Mouse (Mus musculus): ENCODE data around the gene Gabarap. TPM values are rescaled to one million over a fixed set of nuclear protein-coding genes. Genes with fewer than 3 reads are reported as not detected.
A peak's percentile ranks its signal among the peaks of the same experiment; 100 is the strongest.

The Gabarap gene
- polyA plus RNA-seq, 1 experiment from 2014 or later, result 331 TPM

DNA sequence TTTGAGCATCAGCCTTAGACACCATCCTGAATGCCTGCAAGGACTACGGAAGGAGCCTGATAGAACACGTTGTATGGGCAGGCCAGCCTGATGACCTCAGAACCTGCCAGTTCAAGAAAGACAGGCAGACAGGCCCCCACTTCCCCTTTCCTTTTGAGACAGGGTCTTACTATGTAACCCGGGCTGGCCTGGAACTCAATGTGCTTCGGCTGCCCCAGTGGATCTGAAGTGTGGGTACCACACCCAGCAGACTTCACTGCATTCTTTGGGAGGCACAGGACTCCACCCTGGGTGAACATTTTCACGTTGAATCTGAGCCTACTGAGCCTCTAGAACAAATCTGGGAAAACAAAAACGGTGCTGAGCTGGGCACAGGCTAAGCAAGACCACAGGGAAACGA lies 47.2 kb downstream of the Gabarap start:
- no peak for DNase-seq (ENCODE audit: low spot score)
- Histone ChIP-seq H3K27me3 (replicated peaks; ENCODE audit: low read depth, poor library complexity, severe bottlenecking) (no peaks in the 10 kb centered on the region), H3K27ac (replicated peaks) (no peak overlapping the region), H3K9me3 (no peaks in the 10 kb centered on the region), H3K36me3 (replicated peaks) (peaks cover 90% of the 10 kb centered on the region), H3K4me3 (no peak overlapping the region), H3K4me1 (no peaks in the 10 kb centered on the region)
- WGBS, result 83% methylated on average over 7 of the region's 7 CpGs

DNA sequence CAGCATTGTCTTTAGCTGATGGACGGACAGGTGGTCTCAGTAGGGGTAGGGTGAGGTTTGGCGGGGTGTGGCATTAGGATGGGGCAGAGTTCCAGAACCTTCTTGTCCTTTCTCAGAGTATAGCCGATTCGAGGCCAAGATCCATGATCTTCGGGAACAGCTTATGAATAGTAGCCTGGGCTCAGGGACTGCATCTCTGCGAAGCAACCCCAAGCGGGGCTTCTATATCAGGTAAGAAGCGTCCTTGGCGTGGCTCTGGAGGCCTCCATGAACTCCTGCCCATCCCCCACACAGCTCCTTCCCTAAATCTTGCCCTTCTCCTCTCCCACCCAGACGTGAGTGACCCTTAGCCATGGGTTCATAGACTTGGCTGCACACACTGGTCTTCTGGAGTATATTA lies 48.7 kb downstream of the Gabarap start:
- no peaks in the 10 kb centered on the region for H3K27me3 ChIP-seq (replicated peaks; ENCODE audit: low read depth, poor library complexity, severe bottlenecking)
- no peak overlapping the region for H3K27ac ChIP-seq (replicated peaks)
- no peak overlapping the region for H3K4me3 ChIP-seq
- 92% methylated on average over 10 of the region's 10 CpGs for WGBS
- no peak for DNase-seq (ENCODE audit: low spot score)
- H3K36me3 ChIP-seq (replicated peaks), result peaks cover 91% of the 10 kb centered on the region
- H3K4me1 ChIP-seq, result peaks cover 8% of the 10 kb centered on the region
- H3K9me3 ChIP-seq, result no peaks in the 10 kb centered on the region

DNA sequence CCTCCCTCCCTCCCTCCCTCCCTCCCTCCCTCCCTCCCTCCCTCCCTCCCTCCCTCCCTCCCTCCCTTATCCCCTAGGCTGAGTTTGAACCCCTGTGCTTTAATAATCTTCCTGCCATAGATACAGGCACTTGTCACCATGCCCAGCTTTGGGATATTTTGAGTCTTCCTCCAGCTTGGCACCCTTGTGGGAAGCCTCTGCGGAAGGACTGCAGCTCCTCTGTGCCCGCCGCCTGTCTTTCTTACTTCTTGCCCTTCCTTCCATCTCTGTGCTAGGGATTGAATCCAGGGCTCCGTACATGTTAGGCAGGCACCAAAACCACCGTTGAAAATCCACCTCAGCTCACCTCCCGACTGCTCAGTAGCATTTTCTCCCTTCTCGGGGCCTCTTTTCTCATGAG lies 49.2 kb downstream of the Gabarap start:
- Histone ChIP-seq H3K9me3 (no peaks in the 10 kb centered on the region), H3K27ac (replicated peaks) (no peak overlapping the region), H3K4me3 (no peak overlapping the region), H3K4me1 (peaks cover 13% of the 10 kb centered on the region), H3K36me3 (replicated peaks) (peaks cover 90% of the 10 kb centered on the region), H3K27me3 (replicated peaks; ENCODE audit: low read depth, poor library complexity, severe bottlenecking) (no peaks in the 10 kb centered on the region)
- WGBS, result 94% methylated on average over 7 of the region's 7 CpGs
- no peak for DNase-seq (ENCODE audit: low spot score)

DNA sequence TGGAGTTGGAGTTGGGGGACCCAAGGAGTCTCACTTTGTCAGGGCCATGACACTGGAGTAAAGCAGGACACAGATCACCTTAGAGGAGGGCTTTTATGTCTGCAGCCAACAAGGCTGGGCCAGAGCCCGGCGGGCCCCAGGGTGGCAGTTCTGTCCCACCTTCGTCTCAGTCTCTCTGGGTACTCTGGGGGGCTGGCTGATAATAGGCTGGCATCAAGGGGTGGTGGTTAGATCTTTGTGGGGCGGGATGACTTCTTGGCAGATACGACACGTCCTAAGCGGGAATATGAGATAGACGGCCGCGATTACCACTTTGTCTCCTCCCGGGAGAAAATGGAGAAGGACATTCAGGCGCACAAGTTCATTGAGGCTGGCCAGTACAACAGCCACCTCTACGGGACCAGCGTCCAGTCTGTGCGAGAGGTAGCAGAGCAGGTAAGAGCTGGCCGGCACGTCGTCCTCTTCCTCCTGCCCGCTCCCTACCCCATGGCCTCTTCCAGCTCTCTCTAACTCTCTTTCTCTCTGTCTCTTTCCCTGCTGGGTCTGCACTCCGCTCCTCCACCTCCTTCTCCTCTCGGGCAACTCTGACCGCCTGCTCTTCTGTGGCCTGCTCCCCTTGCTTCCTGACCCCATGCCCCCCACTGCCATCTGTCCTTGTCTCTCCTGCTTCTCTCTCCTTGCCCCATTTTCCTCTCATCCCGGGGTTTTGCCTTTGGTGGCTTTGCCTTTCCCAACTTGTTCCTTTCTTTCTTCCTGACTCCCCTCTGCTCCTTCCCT lies 51.6 kb downstream of the Gabarap start:
- Histone ChIP-seq H3K27me3 (replicated peaks; ENCODE audit: low read depth, poor library complexity, severe bottlenecking) (no peaks in the 10 kb centered on the region), H3K36me3 (replicated peaks) (peaks cover 82% of the 10 kb centered on the region), H3K9me3 (no peaks in the 10 kb centered on the region), H3K27ac (replicated peaks) (0 out of 2 replicates have a peak overlapping the region, but pooled peaks have one; percentile 27), H3K4me1 (peaks cover 21% of the 10 kb centered on the region), H3K4me3 (no peak overlapping the region)
- 89% methylated on average over 23 of the region's 23 CpGs for WGBS
- no peak for DNase-seq (ENCODE audit: low spot score)

DNA sequence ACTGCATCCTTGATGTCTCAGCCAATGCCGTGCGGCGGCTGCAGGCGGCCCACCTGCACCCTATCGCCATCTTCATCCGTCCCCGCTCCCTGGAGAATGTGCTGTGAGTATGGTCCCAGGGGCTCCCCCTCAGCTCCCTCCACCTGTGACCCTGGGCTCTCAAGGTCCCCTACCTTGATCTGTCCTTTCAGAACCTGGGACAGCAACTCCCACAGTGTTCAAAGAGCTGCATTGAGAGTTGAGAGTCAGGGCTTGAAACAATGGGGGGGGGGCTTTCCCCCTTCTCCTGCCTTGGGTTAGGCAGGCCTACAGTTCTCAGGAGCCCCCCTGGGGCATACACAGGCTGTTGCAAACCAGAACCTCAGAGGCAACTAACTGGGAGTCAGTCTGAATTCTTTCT lies 52.7 kb downstream of the Gabarap start:
- H3K36me3 ChIP-seq (replicated peaks), result peaks cover 70% of the 10 kb centered on the region
- H3K27ac ChIP-seq (replicated peaks), result 0 out of 2 replicates have a peak overlapping the region, but pooled peaks have one; percentile 27
- H3K27me3 ChIP-seq (replicated peaks; ENCODE audit: low read depth, poor library complexity, severe bottlenecking), result no peaks in the 10 kb centered on the region
- 82% methylated on average over 7 of the region's 7 CpGs for WGBS
- no peak overlapping the region; the same call in 1 of the 2 replicates for H3K4me3 ChIP-seq
- DNase-seq (ENCODE audit: low spot score), result no peak
- H3K4me1 ChIP-seq, result peaks cover 21% of the 10 kb centered on the region
- H3K9me3 ChIP-seq, result no peaks in the 10 kb centered on the region

MicroRNAs within 50 kb of the gene (microRNA counts, 519-probe panel; counts per million panel counts)
- 188 counts per million, percentile 57 among the panel's probes with 10 or more counts for microRNA mmu-miR-324-3p
- microRNA mmu-miR-324-5p, result 3,697 counts per million, percentile 74 among the panel's probes with 10 or more counts

Small RNAs within 50 kb of the gene (microRNA-seq; reads per million reads assigned to microRNA genes)
- gene Gm44349 (not detected), gene Mir324 (3,416 reads per million, percentile 86 among the genes with 10 or more reads in this experiment)

Other genes with a start within 250 kb of the Gabarap start
- gene Polr2a, start 232.5 kb upstream of the Gabarap start, polyA plus RNA-seq (2016; fragmentation: Nextera tagmentation; extraction: Ambion mirVana), result 31.3 and 34.9 TPM in 2 replicates
- gene Slc35g3, start 229.2 kb upstream of the Gabarap start, polyA plus RNA-seq (2016; fragmentation: Nextera tagmentation; extraction: Ambion mirVana), result 0.12 TPM in 1 of 2 replicates, not detected in the other
- gene Zbtb4, start 225.2 kb upstream of the Gabarap start, polyA plus RNA-seq (2016; fragmentation: Nextera tagmentation; extraction: Ambion mirVana), result 0.55 and 1.0 TPM in 2 replicates
- gene Chrnb1, start 195.2 kb upstream of the Gabarap start, polyA plus RNA-seq (2016; fragmentation: Nextera tagmentation; extraction: Ambion mirVana), result 1.4 and 2.3 TPM in 2 replicates
- 0.91 and 0.93 TPM in 2 replicates for gene Fgf11, start 189.3 kb upstream of the Gabarap start, polyA plus RNA-seq (2016; fragmentation: Nextera tagmentation; extraction: Ambion mirVana)
- 2.1 and 2.7 TPM in 2 replicates for gene Tmem102, start 185.5 kb upstream of the Gabarap start, polyA plus RNA-seq (2016; fragmentation: Nextera tagmentation; extraction: Ambion mirVana)
- not detected in 2 replicates for gene Gm39566, start 175.8 kb upstream of the Gabarap start, polyA plus RNA-seq (2016; fragmentation: Nextera tagmentation; extraction: Ambion mirVana)
- gene Spem2, start 172.7 kb upstream of the Gabarap start, polyA plus RNA-seq (2016; fragmentation: Nextera tagmentation; extraction: Ambion mirVana), result not detected in 2 replicates
- 0.14 TPM in 1 of 2 replicates, not detected in the other for gene Spem1, start 169.0 kb upstream of the Gabarap start, polyA plus RNA-seq (2016; fragmentation: Nextera tagmentation; extraction: Ambion mirVana)
- 4.7 and 5.4 TPM in 2 replicates for gene Nlgn2, start 153.4 kb upstream of the Gabarap start, polyA plus RNA-seq (2016; fragmentation: Nextera tagmentation; extraction: Ambion mirVana)
- gene Tmem256, start 152.6 kb upstream of the Gabarap start, polyA plus RNA-seq (2016; fragmentation: Nextera tagmentation; extraction: Ambion mirVana), result 321 and 340 TPM in 2 replicates
- gene Plscr3, start 144.8 kb upstream of the Gabarap start, polyA plus RNA-seq (2016; fragmentation: Nextera tagmentation; extraction: Ambion mirVana), result 106 and 111 TPM in 2 replicates
- gene Tnk1, start 132.4 kb upstream of the Gabarap start, polyA plus RNA-seq (2016; fragmentation: Nextera tagmentation; extraction: Ambion mirVana), result 2.3 and 3.1 TPM in 2 replicates
- gene Tmem95, start 113.1 kb upstream of the Gabarap start, polyA plus RNA-seq (2016; fragmentation: Nextera tagmentation; extraction: Ambion mirVana), result 0.31 TPM in 1 of 2 replicates, not detected in the other
- 6.8 and 7.0 TPM in 2 replicates for gene Kctd11, start 109.7 kb upstream of the Gabarap start, polyA plus RNA-seq (2016; fragmentation: Nextera tagmentation; extraction: Ambion mirVana)
- gene Acap1, start 95.6 kb upstream of the Gabarap start, polyA plus RNA-seq (2016; fragmentation: Nextera tagmentation; extraction: Ambion mirVana), result 1.3 and 1.5 TPM in 2 replicates
- 14.7 and 14.8 TPM in 2 replicates for gene 2810408A11Rik, start 90.2 kb upstream of the Gabarap start, polyA plus RNA-seq (2016; fragmentation: Nextera tagmentation; extraction: Ambion mirVana)
- 10.9 and 11.1 TPM in 2 replicates for gene Neurl4, start 90.1 kb upstream of the Gabarap start, polyA plus RNA-seq (2016; fragmentation: Nextera tagmentation; extraction: Ambion mirVana)
- 87.6 and 89.1 TPM in 2 replicates for gene Gps2, start 77.3 kb upstream of the Gabarap start, polyA plus RNA-seq (2016; fragmentation: Nextera tagmentation; extraction: Ambion mirVana)
- gene Eif5a, start 69.2 kb upstream of the Gabarap start, polyA plus RNA-seq (2016; fragmentation: Nextera tagmentation; extraction: Ambion mirVana), result 2,818 and 3,035 TPM in 2 replicates
- 5.1 and 5.8 TPM in 2 replicates for gene Ybx2, start 55.3 kb upstream of the Gabarap start, polyA plus RNA-seq (2016; fragmentation: Nextera tagmentation; extraction: Ambion mirVana)
- gene Slc2a4, start 43.0 kb upstream of the Gabarap start, polyA plus RNA-seq (2016; fragmentation: Nextera tagmentation; extraction: Ambion mirVana), result 18.6 and 23.7 TPM in 2 replicates
- 56.3 and 56.4 TPM in 2 replicates for gene Cldn7, start 26.4 kb upstream of the Gabarap start, polyA plus RNA-seq (2016; fragmentation: Nextera tagmentation; extraction: Ambion mirVana)
- gene Ctdnep1, start 10.0 kb upstream of the Gabarap start, polyA plus RNA-seq (2016; fragmentation: Nextera tagmentation; extraction: Ambion mirVana), result 23.9 and 25.3 TPM in 2 replicates
- 157 and 161 TPM in 2 replicates for gene Elp5, start 8.6 kb upstream of the Gabarap start, polyA plus RNA-seq (2016; fragmentation: Nextera tagmentation; extraction: Ambion mirVana)
- gene Phf23, start 4.6 kb downstream of the Gabarap start, polyA plus RNA-seq (2016; fragmentation: Nextera tagmentation; extraction: Ambion mirVana), result 96.5 and 98.3 TPM in 2 replicates
- 59.0 and 59.8 TPM in 2 replicates for gene Dvl2, start 9.5 kb downstream of the Gabarap start, polyA plus RNA-seq (2016; fragmentation: Nextera tagmentation; extraction: Ambion mirVana)
- 42.2 and 46.3 TPM in 2 replicates for gene Acadvl, start 24.3 kb downstream of the Gabarap start, polyA plus RNA-seq (2016; fragmentation: Nextera tagmentation; extraction: Ambion mirVana)
- gene Dlg4, start 25.8 kb downstream of the Gabarap start, polyA plus RNA-seq (2016; fragmentation: Nextera tagmentation; extraction: Ambion mirVana), result 12.6 and 13.2 TPM in 2 replicates
- gene Asgr1, start 62.9 kb downstream of the Gabarap start, polyA plus RNA-seq (2016; fragmentation: Nextera tagmentation; extraction: Ambion mirVana), result 0.55 and 0.70 TPM in 2 replicates
- not detected in 2 replicates for gene Asgr2, start 101.5 kb downstream of the Gabarap start, polyA plus RNA-seq (2016; fragmentation: Nextera tagmentation; extraction: Ambion mirVana)
- 0.14 TPM in 1 of 2 replicates, not detected in the other for gene Mgl2, start 139.2 kb downstream of the Gabarap start, polyA plus RNA-seq (2016; fragmentation: Nextera tagmentation; extraction: Ambion mirVana)
- gene Clec10a, start 165.1 kb downstream of the Gabarap start, polyA plus RNA-seq (2016; fragmentation: Nextera tagmentation; extraction: Ambion mirVana), result 0.26 TPM in 1 of 2 replicates, not detected in the other
- gene Slc16a11, start 221.6 kb downstream of the Gabarap start, polyA plus RNA-seq (2016; fragmentation: Nextera tagmentation; extraction: Ambion mirVana), result 0.72 and 1.2 TPM in 2 replicates
- 11.6 and 11.7 TPM in 2 replicates for gene Slc16a13, start 229.9 kb downstream of the Gabarap start, polyA plus RNA-seq (2016; fragmentation: Nextera tagmentation; extraction: Ambion mirVana)
- 5.0 and 7.2 TPM in 2 replicates for gene Bcl6b, start 238.7 kb downstream of the Gabarap start, polyA plus RNA-seq (2016; fragmentation: Nextera tagmentation; extraction: Ambion mirVana)
- 210 and 215 TPM in 2 replicates for gene 0610010K14Rik, start 246.8 kb downstream of the Gabarap start, polyA plus RNA-seq (2016; fragmentation: Nextera tagmentation; extraction: Ambion mirVana)
- 7.9 and 10.7 TPM in 2 replicates for gene Gm21988, start 248.7 kb downstream of the Gabarap start, polyA plus RNA-seq (2016; fragmentation: Nextera tagmentation; extraction: Ambion mirVana)
- gene Rnasek, start 248.7 kb downstream of the Gabarap start, polyA plus RNA-seq (2016; fragmentation: Nextera tagmentation; extraction: Ambion mirVana), result 96.4 and 106 TPM in 2 replicates